Mouse (Mus musculus) stomach, embryonic 14.5 days (tissue): ENCODE data around the gene Gucy1b2. TPM values are rescaled to one million over a fixed set of nuclear protein-coding genes. Genes with fewer than 3 reads are reported as not detected.

Experiments
- ATAC-seq: fragments of 200-750 bp; cut with Nextera tagmentation; 2 replicates; pipeline ENCODE4 v1.8.0; 2017; ENCODE audit warnings: low read depth, moderate TSS enrichment; ENCODE audit not compliant: insufficient number of reproducible peaks, insufficient read depth, low FRiP score
- H3K27ac ChIP-seq: fragments of 300-500 bp; sonication (generic); 2 replicates; pipeline ENCODE4 v1.5.1; 2014; ENCODE audit warnings: mild to moderate bottlenecking, low read length, moderate library complexity, mixed read lengths
- H3K27me3 ChIP-seq: fragments of 300-500 bp; sonication (generic); 2 replicates; pipeline ENCODE4 v1.6.1; 2014; ENCODE audit warnings: low read length, control low read depth, mixed read lengths; ENCODE audit not compliant: control insufficient read depth, insufficient read depth
- H3K36me3 ChIP-seq: fragments of 300-500 bp; sonication (generic); 2 replicates; pipeline ENCODE4 v1.6.1; 2014; ENCODE audit warnings: mild to moderate bottlenecking, control low read depth, low read length, moderate library complexity, mixed read lengths; ENCODE audit not compliant: control insufficient read depth, insufficient read depth
- H3K4me1 ChIP-seq: fragments of 300-500 bp; sonication (generic); 2 replicates; pipeline ENCODE4 v1.6.1; 2014; ENCODE audit warnings: low read length, control low read depth, mixed read lengths; ENCODE audit not compliant: control insufficient read depth, insufficient read depth
- H3K4me2 ChIP-seq: fragments of 300-500 bp; sonication (generic); replicated peaks from 2 replicates; pipeline ENCODE4 v1.6.1; 2014; ENCODE audit warnings: low read depth, low read length, control low read depth
- H3K4me3 ChIP-seq: fragments of 300-500 bp; sonication (generic); 2 replicates; pipeline ENCODE4 v1.5.1; 2014; ENCODE audit warnings: low read depth, low read length, control low read depth
- H3K9ac ChIP-seq: fragments of 300-500 bp; sonication (generic); replicated peaks from 2 replicates; pipeline ENCODE4 v1.6.1; 2014; ENCODE audit warnings: low read depth, mild to moderate bottlenecking, control low read depth, low read length, moderate library complexity, mixed read lengths
- H3K9me3 ChIP-seq: fragments of 300-500 bp; sonication (generic); 2 replicates; pipeline ENCODE4 v1.6.1; 2016; ENCODE audit warnings: low read depth, low read length, control low read depth; ENCODE audit not compliant: control insufficient read depth
- WGBS: fragments of 180-500 bp; shearing (Covaris S2); extraction: QIAGEN DNeasy Blood & Tissue Kit; methylation state at CpG from one replicate; pipeline ENCODE4 v1.1.7; 2014; 5-methylcytosine and 5-hydroxymethylcytosine counted together
- polyA plus RNA-seq: library from polyadenylated mRNA; unstranded; fragments of >200 nt; fragmentation: Nextera tagmentation; extraction: Ambion mirVana; gene quantifications from 2 replicates; pipeline ENCODE4 v1.2.1, GENCODE M21; 2014

Gene Gucy1b2
- polyA plus RNA-seq, 1 experiment from 2014 or later, result not detected

- ATAC-seq, result no peak
- Histone ChIP-seq H3K9ac (no peak overlapping the region), H3K27me3 (no peaks in the 10 kb centered on the region), H3K27ac (peak overlapping the region; percentile 17; the same call in 1 of the 2 replicates), H3K4me1 (0 out of 2 replicates have a peak, but pooled peaks cover 12% of the 10 kb centered on the region), H3K36me3 (no peaks in the 10 kb centered on the region; the same call in 1 of the 2 replicates), H3K4me3 (no peak overlapping the region), H3K9me3 (no peaks in the 10 kb centered on the region), H3K4me2 (no peak overlapping the region)
- 67% methylated on average over 10 of the region's 10 CpGs for WGBS
Measured at GRCm38 (mm10) chr14:62374001-62374400, 82.1 kb downstream of the Gucy1b2 start.

DNA sequence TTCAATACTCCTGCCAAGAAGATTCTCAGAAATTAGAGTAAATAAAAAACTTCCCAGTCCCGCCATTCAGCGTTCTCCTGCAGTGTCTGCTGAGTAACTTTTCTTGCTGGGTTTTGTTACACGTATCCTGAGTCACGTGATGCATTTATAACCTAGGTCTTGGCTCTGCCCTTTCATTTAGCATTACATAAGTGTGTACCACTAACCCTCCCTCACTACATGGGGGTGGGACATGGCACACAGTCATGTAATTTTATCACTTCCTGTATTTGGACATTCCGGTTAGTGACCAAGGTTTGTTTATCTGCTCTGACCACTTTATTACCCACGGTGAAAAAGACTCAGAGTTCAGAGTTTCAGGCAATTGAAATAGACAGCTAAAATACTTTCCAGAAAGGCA lies 85.3 kb downstream of the Gucy1b2 start:
- no peak for ATAC-seq
- WGBS, result 40% methylated on average over 6 of the region's 6 CpGs
- Histone ChIP-seq H3K36me3 (no peaks in the 10 kb centered on the region; the same call in 1 of the 2 replicates), H3K4me2 (no peak overlapping the region), H3K4me1 (0 out of 2 replicates have a peak, but pooled peaks cover 11% of the 10 kb centered on the region), H3K27ac (no peak overlapping the region), H3K27me3 (no peaks in the 10 kb centered on the region), H3K9me3 (no peaks in the 10 kb centered on the region), H3K4me3 (no peak overlapping the region), H3K9ac (no peak overlapping the region)

GRCm38 (mm10) chr14:62363774-62364173 lies 92.3 kb downstream of the Gucy1b2 start:
- Histone ChIP-seq H3K4me3 (no peak overlapping the region), H3K36me3 (no peaks in the 10 kb centered on the region; the same call in 1 of the 2 replicates), H3K9me3 (no peaks in the 10 kb centered on the region), H3K27ac (no peak overlapping the region), H3K4me2 (no peak overlapping the region), H3K9ac (no peak overlapping the region), H3K27me3 (no peaks in the 10 kb centered on the region), H3K4me1 (no peaks in the 10 kb centered on the region)
- no peak for ATAC-seq
- 94% methylated on average over 2 of the region's 2 CpGs for WGBS

GRCm38 (mm10) chr14:62361263-62361980 lies 94.7 kb downstream of the Gucy1b2 start:
- WGBS, result 48% methylated on average over 8 of the region's 8 CpGs

GRCm38 (mm10) chr14:62355201-62355600 lies 100.9 kb downstream of the Gucy1b2 start:
- no peak for ATAC-seq

More at GRCm38 (mm10) chr14:62361263-62361980, 94.7 kb downstream of the Gucy1b2 start:
- no peak overlapping the region for H3K9ac ChIP-seq
- H3K27me3 ChIP-seq, result no peaks in the 10 kb centered on the region
- no peaks in the 10 kb centered on the region for H3K4me1 ChIP-seq
- H3K36me3 ChIP-seq, result no peaks in the 10 kb centered on the region; the same call in 1 of the 2 replicates
- no peaks in the 10 kb centered on the region for H3K9me3 ChIP-seq
- 0 out of 2 replicates have a peak, but pooled peaks have one; percentile 33 for ATAC-seq
- H3K4me3 ChIP-seq, result no peak overlapping the region
- no peak overlapping the region for H3K4me2 ChIP-seq
- H3K27ac ChIP-seq, result no peak overlapping the region

DNA sequence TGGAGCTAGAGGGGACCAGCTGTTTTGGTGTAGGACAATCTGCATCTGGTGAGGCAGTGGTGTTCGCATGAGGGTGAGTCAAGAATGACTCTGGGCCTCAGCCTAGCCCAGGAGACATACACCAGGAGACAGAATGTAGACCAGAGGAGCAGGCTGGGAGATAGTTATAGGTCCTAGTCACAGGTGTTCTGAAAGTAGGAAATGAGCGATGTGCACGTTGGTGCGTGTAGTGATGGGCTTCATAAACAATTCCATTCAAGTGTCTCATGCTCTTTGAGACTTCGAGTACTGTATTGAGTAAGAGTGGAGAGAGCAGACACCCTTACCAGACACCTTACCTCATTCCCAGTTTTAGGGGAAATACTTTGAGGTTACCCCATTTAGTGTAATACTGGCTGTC lies 102.3 kb downstream of the Gucy1b2 start:
- H3K9me3 ChIP-seq, result no peaks in the 10 kb centered on the region
- H3K4me2 ChIP-seq, result no peak overlapping the region
- no peaks in the 10 kb centered on the region for H3K27me3 ChIP-seq
- H3K9ac ChIP-seq, result no peak overlapping the region
- 93% methylated on average over 5 of the region's 5 CpGs for WGBS
- no peak overlapping the region for H3K4me3 ChIP-seq
- H3K36me3 ChIP-seq, result no peaks in the 10 kb centered on the region; the same call in 1 of the 2 replicates
- no peaks in the 10 kb centered on the region for H3K4me1 ChIP-seq
- no peak overlapping the region for H3K27ac ChIP-seq
- no peak for ATAC-seq

More at GRCm38 (mm10) chr14:62355201-62355600, 100.9 kb downstream of the Gucy1b2 start:
- H3K9ac ChIP-seq, result no peak overlapping the region
- H3K27ac ChIP-seq, result no peak overlapping the region
- no peaks in the 10 kb centered on the region for H3K9me3 ChIP-seq
- 83% methylated on average over 7 of the region's 7 CpGs for WGBS
- H3K4me1 ChIP-seq, result no peaks in the 10 kb centered on the region
- H3K4me3 ChIP-seq, result no peak overlapping the region
- no peaks in the 10 kb centered on the region; the same call in 1 of the 2 replicates for H3K36me3 ChIP-seq
- H3K4me2 ChIP-seq, result no peak overlapping the region
- H3K27me3 ChIP-seq, result no peaks in the 10 kb centered on the region

GRCm38 (mm10) chr14:62353372-62353771 lies 102.7 kb downstream of the Gucy1b2 start:
- Histone ChIP-seq H3K36me3 (no peaks in the 10 kb centered on the region; the same call in 1 of the 2 replicates), H3K9me3 (no peaks in the 10 kb centered on the region), H3K4me2 (no peak overlapping the region), H3K4me1 (no peaks in the 10 kb centered on the region), H3K27ac (no peak overlapping the region), H3K4me3 (no peak overlapping the region), H3K27me3 (no peaks in the 10 kb centered on the region), H3K9ac (no peak overlapping the region)
- ATAC-seq, result no peak
- 91% methylated on average over 9 of the region's 9 CpGs for WGBS

GRCm38 (mm10) chr14:62350890-62351289 lies 105.2 kb downstream of the Gucy1b2 start:
- WGBS, result 97% methylated on average over 3 of the region's 3 CpGs
- no peaks in the 10 kb centered on the region; the same call in 1 of the 2 replicates for H3K36me3 ChIP-seq
- H3K4me3 ChIP-seq, result no peak overlapping the region
- no peak overlapping the region for H3K27ac ChIP-seq
- H3K9ac ChIP-seq, result no peak overlapping the region
- no peaks in the 10 kb centered on the region for H3K4me1 ChIP-seq
- H3K9me3 ChIP-seq, result no peaks in the 10 kb centered on the region
- ATAC-seq, result no peak
- H3K4me2 ChIP-seq, result no peak overlapping the region
- H3K27me3 ChIP-seq, result no peaks in the 10 kb centered on the region
